Mouse (Mus musculus): ENCODE measurements around the gene Tmem106c. TPM values are rescaled to one million over a fixed set of nuclear protein-coding genes. Genes with fewer than 3 reads are reported as not detected.

The Tmem106c gene
- polyA plus RNA-seq, 1 experiment from 2014 or later, result 53.6 TPM

DNA sequence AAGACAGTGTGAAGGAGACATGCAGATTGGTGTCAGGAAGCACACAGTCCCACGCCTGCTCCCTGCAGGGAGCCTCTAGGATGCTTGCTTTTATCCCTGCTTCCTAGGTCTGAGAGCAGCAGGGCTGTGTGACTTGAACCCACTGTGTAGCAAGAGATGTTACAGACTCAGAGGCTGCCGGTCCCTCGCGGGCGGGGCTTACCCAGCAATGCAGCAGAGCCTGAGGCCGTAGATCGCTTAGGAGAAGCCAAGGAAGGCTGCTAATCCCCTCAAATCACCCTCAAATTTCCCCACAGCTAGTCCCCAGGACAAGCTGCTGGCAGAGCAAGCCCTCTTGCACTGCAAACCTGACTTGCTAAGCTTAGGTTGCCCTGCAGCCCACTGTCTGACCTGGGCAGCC lies 15.3 kb upstream of the Tmem106c start:
- H3K9ac ChIP-seq (replicated peaks; ENCODE audit: low read depth, low read length), result no peak overlapping the region
- 56% methylated on average over 7 of the region's 7 CpGs for WGBS
- no peaks in the 10 kb centered on the region for H3K4me1 ChIP-seq (ENCODE audit: control insufficient read depth, insufficient read depth, low read length)
- no peaks in the 10 kb centered on the region for H3K27me3 ChIP-seq (ENCODE audit: control insufficient read depth, insufficient read depth, low read length)
- no peaks in the 10 kb centered on the region for H3K9me3 ChIP-seq (ENCODE audit: control insufficient read depth, low read length)
- H3K36me3 ChIP-seq (ENCODE audit: control insufficient read depth, insufficient read depth, low read length), result no peaks in the 10 kb centered on the region
- H3K27ac ChIP-seq (ENCODE audit: low read depth, low read length), result no peak overlapping the region
- H3K4me3 ChIP-seq (ENCODE audit: low read depth, low read length), result no peak overlapping the region
- ATAC-seq (ENCODE audit: low read depth), result no peak
- no peak overlapping the region for H3K4me2 ChIP-seq (ENCODE audit: low read depth, low read length)

DNA sequence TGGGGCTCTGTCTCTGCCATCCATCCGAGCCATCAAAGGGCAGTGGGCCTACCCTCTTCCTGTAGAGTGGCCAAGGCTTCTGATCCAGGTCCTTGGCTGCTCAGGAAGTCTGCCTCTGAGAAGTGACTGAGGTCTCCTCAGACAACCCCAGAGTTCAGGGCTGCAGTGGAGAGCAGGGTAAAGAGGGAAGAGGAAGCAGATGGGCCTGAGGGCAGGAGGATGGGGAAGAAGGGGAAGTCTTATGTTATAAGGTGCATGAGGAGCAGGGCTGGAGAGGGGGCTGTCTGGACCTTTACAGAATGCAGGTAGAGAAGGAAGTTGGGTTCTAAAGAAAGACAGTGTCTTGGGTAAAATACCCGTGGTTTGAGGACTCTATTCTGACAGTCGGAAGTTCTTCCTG lies 14.3 kb upstream of the Tmem106c start:
- no peak overlapping the region for H3K4me3 ChIP-seq (ENCODE audit: low read depth, low read length)
- ATAC-seq (ENCODE audit: low read depth), result no peak
- no peaks in the 10 kb centered on the region for H3K9me3 ChIP-seq (ENCODE audit: control insufficient read depth, low read length)
- 80% methylated on average over 3 of the region's 3 CpGs for WGBS
- no peaks in the 10 kb centered on the region for H3K36me3 ChIP-seq (ENCODE audit: control insufficient read depth, insufficient read depth, low read length)
- H3K27me3 ChIP-seq (ENCODE audit: control insufficient read depth, insufficient read depth, low read length), result no peaks in the 10 kb centered on the region
- H3K27ac ChIP-seq (ENCODE audit: low read depth, low read length), result no peak overlapping the region
- H3K9ac ChIP-seq (replicated peaks; ENCODE audit: low read depth, low read length), result no peak overlapping the region
- H3K4me1 ChIP-seq (ENCODE audit: control insufficient read depth, insufficient read depth, low read length), result no peaks in the 10 kb centered on the region
- no peak overlapping the region for H3K4me2 ChIP-seq (ENCODE audit: low read depth, low read length)

DNA sequence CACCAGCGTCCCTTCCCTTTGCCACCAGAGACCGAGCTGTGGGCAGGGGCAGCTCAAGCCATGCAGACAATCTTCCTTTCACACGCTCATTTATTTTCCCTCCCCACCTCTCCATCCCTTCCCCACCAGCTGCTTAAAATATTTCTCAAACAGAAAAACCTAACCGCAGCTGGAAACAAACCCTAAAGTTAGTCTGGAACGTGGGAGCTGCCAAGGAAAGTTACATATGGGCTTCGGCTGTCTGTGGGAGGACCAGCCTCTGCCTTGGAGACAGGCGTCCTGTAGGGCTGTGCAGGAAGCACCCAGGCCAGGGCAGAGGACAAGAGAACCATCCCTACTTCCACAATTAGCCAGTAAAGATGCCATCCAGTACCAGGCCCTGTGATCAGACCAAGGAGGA lies 13.8 kb upstream of the Tmem106c start:
- no peaks in the 10 kb centered on the region for H3K4me1 ChIP-seq (ENCODE audit: control insufficient read depth, insufficient read depth, low read length)
- no peaks in the 10 kb centered on the region for H3K9me3 ChIP-seq (ENCODE audit: control insufficient read depth, low read length)
- H3K27me3 ChIP-seq (ENCODE audit: control insufficient read depth, insufficient read depth, low read length), result no peaks in the 10 kb centered on the region
- no peaks in the 10 kb centered on the region for H3K36me3 ChIP-seq (ENCODE audit: control insufficient read depth, insufficient read depth, low read length)
- 72% methylated on average over 7 of the region's 7 CpGs for WGBS
- no peak overlapping the region for H3K27ac ChIP-seq (ENCODE audit: low read depth, low read length)
- H3K4me2 ChIP-seq (ENCODE audit: low read depth, low read length), result no peak overlapping the region
- no peak for ATAC-seq (ENCODE audit: low read depth)
- H3K4me3 ChIP-seq (ENCODE audit: low read depth, low read length), result no peak overlapping the region
- no peak overlapping the region for H3K9ac ChIP-seq (replicated peaks; ENCODE audit: low read depth, low read length)

DNA sequence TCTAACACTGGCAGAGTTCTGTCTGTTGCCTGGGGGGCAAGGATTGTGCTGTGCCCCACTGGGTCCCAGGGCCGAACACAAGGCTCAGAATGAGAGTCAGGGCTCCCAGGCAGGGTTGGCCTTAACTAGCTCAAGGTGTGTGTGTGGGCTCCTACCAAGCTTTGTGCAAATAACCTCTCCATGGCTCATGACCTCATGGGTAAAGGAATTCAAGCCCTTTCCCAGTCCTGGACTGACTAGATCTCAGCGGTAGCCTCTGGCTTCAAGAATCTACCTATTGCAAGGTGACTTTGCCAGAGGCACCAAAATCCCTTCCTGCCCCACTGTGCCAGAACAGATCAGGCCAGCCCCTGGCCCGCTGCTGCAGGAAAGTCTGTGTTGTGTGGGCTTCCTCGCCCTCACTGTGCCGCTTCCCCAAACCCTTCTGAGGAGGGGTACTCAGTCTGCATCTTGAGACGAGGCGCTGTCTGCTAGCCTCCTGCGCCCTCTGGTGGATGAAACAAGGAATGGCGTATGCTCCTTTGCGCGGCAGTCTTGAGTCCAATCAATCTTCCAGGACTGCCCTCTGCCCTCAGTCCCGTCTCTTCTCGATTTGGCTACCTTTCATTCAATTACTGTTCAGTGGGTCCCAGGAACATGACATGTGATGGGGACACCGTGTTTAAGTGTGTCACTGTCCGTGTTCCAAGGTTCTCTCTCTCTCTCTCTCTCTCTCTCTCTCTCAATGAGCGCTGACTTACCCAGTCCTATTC lies 11.7 kb upstream of the Tmem106c start:
- no peak overlapping the region for H3K27ac ChIP-seq (ENCODE audit: low read depth, low read length)
- H3K4me1 ChIP-seq (ENCODE audit: control insufficient read depth, insufficient read depth, low read length), result no peaks in the 10 kb centered on the region
- no peaks in the 10 kb centered on the region for H3K9me3 ChIP-seq (ENCODE audit: control insufficient read depth, low read length)
- H3K4me2 ChIP-seq (ENCODE audit: low read depth, low read length), result peak overlapping the region; percentile 26
- WGBS, result 16% methylated on average over 16 of the region's 16 CpGs
- peak; percentile 70 for ATAC-seq (ENCODE audit: low read depth)
- H3K27me3 ChIP-seq (ENCODE audit: control insufficient read depth, insufficient read depth, low read length), result no peaks in the 10 kb centered on the region
- H3K9ac ChIP-seq (replicated peaks; ENCODE audit: low read depth, low read length), result no peak overlapping the region
- no peaks in the 10 kb centered on the region for H3K36me3 ChIP-seq (ENCODE audit: control insufficient read depth, insufficient read depth, low read length)
- no peak overlapping the region for H3K4me3 ChIP-seq (ENCODE audit: low read depth, low read length)

DNA sequence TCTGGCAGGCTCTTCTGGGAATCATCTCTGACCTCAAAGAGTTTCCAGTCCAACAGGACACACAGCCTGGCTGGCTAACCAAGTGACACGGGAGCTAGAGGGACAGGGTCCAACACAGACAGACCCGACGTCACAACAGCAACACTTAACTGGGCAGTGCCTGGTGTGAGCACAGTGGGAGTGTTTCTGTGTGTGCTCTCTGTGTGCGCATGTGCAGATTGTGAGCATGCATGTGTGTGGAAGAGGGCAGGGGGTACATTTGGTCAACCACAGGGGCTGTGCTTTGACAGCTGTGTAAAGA lies 11.2 kb upstream of the Tmem106c start:
- Histone ChIP-seq H3K36me3 (ENCODE audit: control insufficient read depth, insufficient read depth, low read length) (no peaks in the 10 kb centered on the region), H3K27ac (ENCODE audit: low read depth, low read length) (no peak overlapping the region), H3K4me2 (ENCODE audit: low read depth, low read length) (peak overlapping the region; percentile 26; the same call in 1 of the 2 replicates), H3K9ac (replicated peaks; ENCODE audit: low read depth, low read length) (no peak overlapping the region), H3K9me3 (ENCODE audit: control insufficient read depth, low read length) (no peaks in the 10 kb centered on the region), H3K4me1 (ENCODE audit: control insufficient read depth, insufficient read depth, low read length) (no peaks in the 10 kb centered on the region), H3K27me3 (ENCODE audit: control insufficient read depth, insufficient read depth, low read length) (no peaks in the 10 kb centered on the region), H3K4me3 (ENCODE audit: low read depth, low read length) (no peak overlapping the region)
- ATAC-seq (ENCODE audit: low read depth), result no peak
- WGBS, result 64% methylated on average over 4 of the region's 4 CpGs

DNA sequence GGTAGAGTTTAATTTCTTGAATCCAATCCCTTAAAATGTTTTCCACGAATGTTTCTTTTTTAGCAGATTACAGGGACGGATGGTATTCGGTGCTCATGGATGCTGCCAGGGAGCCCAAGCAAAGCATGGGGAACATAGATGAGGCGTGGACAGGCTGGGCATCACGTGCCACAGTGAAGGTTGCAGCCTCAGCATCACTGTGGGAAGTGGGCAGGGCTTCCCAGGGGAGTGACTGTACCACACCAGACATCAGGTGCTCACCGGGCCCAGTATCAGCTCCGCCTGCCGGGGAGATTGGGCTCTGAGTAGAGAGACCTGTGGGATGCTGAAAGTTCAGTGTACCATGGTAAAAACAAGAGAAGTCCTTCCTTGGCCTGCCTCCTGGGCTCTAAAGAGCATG lies 9.3 kb upstream of the Tmem106c start:
- no peaks in the 10 kb centered on the region for H3K9me3 ChIP-seq (ENCODE audit: control insufficient read depth, low read length)
- no peaks in the 10 kb centered on the region for H3K27me3 ChIP-seq (ENCODE audit: control insufficient read depth, insufficient read depth, low read length)
- no peak overlapping the region for H3K4me3 ChIP-seq (ENCODE audit: low read depth, low read length)
- H3K4me1 ChIP-seq (ENCODE audit: control insufficient read depth, insufficient read depth, low read length), result no peaks in the 10 kb centered on the region
- no peak for ATAC-seq (ENCODE audit: low read depth)
- H3K4me2 ChIP-seq (ENCODE audit: low read depth, low read length), result no peak overlapping the region
- no peak overlapping the region for H3K27ac ChIP-seq (ENCODE audit: low read depth, low read length)
- H3K36me3 ChIP-seq (ENCODE audit: control insufficient read depth, insufficient read depth, low read length), result no peaks in the 10 kb centered on the region
- WGBS, result 84% methylated on average over 8 of the region's 8 CpGs
- no peak overlapping the region for H3K9ac ChIP-seq (replicated peaks; ENCODE audit: low read depth, low read length)

DNA sequence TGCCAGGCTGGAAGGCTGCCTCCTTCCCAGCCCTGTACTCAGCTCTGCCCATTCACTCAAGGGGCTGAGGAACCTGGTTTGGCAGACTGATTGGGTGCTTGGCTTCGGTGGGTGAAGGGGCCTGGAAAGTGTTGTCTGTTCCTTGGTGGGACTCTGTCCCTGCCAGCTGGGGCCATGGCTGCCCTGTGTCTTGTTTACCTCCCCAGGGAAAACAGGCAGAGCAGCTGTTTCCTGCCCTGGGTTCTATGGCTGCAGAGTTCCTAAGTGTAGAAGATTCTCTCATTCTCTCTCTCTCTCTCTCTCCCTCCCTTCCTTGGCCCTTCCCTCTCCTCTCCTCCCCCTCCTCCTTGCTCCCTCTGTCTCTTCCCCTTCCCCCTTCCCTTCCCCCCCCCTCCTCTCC lies 8.7 kb upstream of the Tmem106c start:
- no peaks in the 10 kb centered on the region for H3K4me1 ChIP-seq (ENCODE audit: control insufficient read depth, insufficient read depth, low read length)
- 60% methylated on average over 1 of the region's 1 CpGs for WGBS
- no peak overlapping the region for H3K4me2 ChIP-seq (ENCODE audit: low read depth, low read length)
- ATAC-seq (ENCODE audit: low read depth), result no peak
- H3K36me3 ChIP-seq (ENCODE audit: control insufficient read depth, insufficient read depth, low read length), result no peaks in the 10 kb centered on the region
- no peak overlapping the region for H3K4me3 ChIP-seq (ENCODE audit: low read depth, low read length)
- H3K27ac ChIP-seq (ENCODE audit: low read depth, low read length), result no peak overlapping the region
- H3K9ac ChIP-seq (replicated peaks; ENCODE audit: low read depth, low read length), result no peak overlapping the region
- no peaks in the 10 kb centered on the region for H3K9me3 ChIP-seq (ENCODE audit: control insufficient read depth, low read length)
- no peaks in the 10 kb centered on the region for H3K27me3 ChIP-seq (ENCODE audit: control insufficient read depth, insufficient read depth, low read length)

DNA sequence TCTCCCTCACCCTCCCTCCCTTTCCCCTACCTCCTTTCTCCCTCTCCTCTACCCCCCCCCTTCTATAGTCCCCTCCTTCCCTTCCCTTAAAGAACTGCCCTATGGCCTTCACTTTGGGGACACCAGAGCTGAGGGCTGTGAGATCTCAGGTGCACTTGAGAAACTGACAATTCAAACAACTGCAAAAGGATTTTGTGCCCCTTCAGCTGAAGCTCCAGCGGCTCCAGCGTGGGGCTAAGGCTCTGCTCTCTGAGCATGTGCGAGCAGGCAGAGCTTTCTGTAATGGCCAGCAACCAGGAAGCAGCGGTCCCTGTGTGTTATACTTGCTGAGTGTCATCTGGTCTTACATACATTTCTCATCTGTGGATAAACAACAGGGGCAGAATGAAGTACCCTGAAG lies 8.3 kb upstream of the Tmem106c start:
- no peak overlapping the region for H3K4me3 ChIP-seq (ENCODE audit: low read depth, low read length)
- ATAC-seq (ENCODE audit: low read depth), result no peak
- no peak overlapping the region for H3K9ac ChIP-seq (replicated peaks; ENCODE audit: low read depth, low read length)
- H3K27me3 ChIP-seq (ENCODE audit: control insufficient read depth, insufficient read depth, low read length), result no peaks in the 10 kb centered on the region
- H3K36me3 ChIP-seq (ENCODE audit: control insufficient read depth, insufficient read depth, low read length), result no peaks in the 10 kb centered on the region
- H3K27ac ChIP-seq (ENCODE audit: low read depth, low read length), result no peak overlapping the region
- H3K4me2 ChIP-seq (ENCODE audit: low read depth, low read length), result no peak overlapping the region
- 27% methylated on average over 4 of the region's 4 CpGs for WGBS
- H3K9me3 ChIP-seq (ENCODE audit: control insufficient read depth, low read length), result no peaks in the 10 kb centered on the region
- H3K4me1 ChIP-seq (ENCODE audit: control insufficient read depth, insufficient read depth, low read length), result no peaks in the 10 kb centered on the region

DNA sequence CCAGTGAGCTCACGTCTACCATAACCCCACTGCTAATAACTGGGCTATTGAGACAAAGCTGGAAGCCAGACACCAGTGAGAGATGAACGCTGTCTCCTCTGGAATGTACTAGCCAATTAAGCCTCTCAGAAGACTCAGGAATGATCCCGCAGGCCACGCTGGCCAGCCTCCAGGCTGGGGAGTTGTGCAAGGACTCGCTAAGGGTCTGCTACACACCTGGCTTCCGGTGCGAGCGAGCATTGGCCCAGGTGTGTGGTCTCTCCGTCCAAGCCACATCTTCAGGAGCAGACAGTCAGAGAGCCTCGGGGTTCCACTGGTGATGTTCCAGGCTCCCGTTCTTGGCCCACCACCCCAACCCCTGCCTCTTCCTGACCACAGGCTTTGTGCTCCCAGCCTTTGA lies 7.6 kb upstream of the Tmem106c start:
- no peaks in the 10 kb centered on the region for H3K27me3 ChIP-seq (ENCODE audit: control insufficient read depth, insufficient read depth, low read length)
- no peaks in the 10 kb centered on the region for H3K9me3 ChIP-seq (ENCODE audit: control insufficient read depth, low read length)
- H3K4me2 ChIP-seq (ENCODE audit: low read depth, low read length), result no peak overlapping the region
- no peak overlapping the region for H3K4me3 ChIP-seq (ENCODE audit: low read depth, low read length)
- H3K9ac ChIP-seq (replicated peaks; ENCODE audit: low read depth, low read length), result no peak overlapping the region
- ATAC-seq (ENCODE audit: low read depth), result no peak
- WGBS, result 77% methylated on average over 11 of the region's 11 CpGs
- no peaks in the 10 kb centered on the region for H3K4me1 ChIP-seq (ENCODE audit: control insufficient read depth, insufficient read depth, low read length)
- H3K36me3 ChIP-seq (ENCODE audit: control insufficient read depth, insufficient read depth, low read length), result no peaks in the 10 kb centered on the region
- H3K27ac ChIP-seq (ENCODE audit: low read depth, low read length), result no peak overlapping the region

Measured in neural tube, embryonic 14.5 days (tissue).